Mouse (Mus musculus) C2C12 (cell line): ENCODE measurements around the gene Gpm6b.

Source experiments
- CEBPB ChIP-seq: IDR thresholded peaks from one replicate; pipeline ENCODE4 v1.6.1; 2011; ENCODE audit warnings: low read depth, mild to moderate bottlenecking, control low read depth, moderate library complexity
- CTCF ChIP-seq: IDR thresholded peaks from one replicate; pipeline ENCODE4 v1.5.1; 2011; ENCODE audit not compliant: control insufficient read depth, insufficient read depth, insufficient read length
- MAX ChIP-seq: IDR thresholded peaks from one replicate; pipeline ENCODE4 v1.6.1; 2011; ENCODE audit warnings: mild to moderate bottlenecking, control low read depth
- MYOD1 ChIP-seq: IDR thresholded peaks from one replicate; pipeline ENCODE4 v1.6.1; 2011; ENCODE audit warnings: low read depth; ENCODE audit not compliant: control insufficient read depth, insufficient read length
- USF1 ChIP-seq: IDR thresholded peaks from one replicate; pipeline ENCODE4 v1.6.1; 2011; ENCODE audit warnings: low read depth, mild to moderate bottlenecking, control low read depth, moderate library complexity

DNA sequence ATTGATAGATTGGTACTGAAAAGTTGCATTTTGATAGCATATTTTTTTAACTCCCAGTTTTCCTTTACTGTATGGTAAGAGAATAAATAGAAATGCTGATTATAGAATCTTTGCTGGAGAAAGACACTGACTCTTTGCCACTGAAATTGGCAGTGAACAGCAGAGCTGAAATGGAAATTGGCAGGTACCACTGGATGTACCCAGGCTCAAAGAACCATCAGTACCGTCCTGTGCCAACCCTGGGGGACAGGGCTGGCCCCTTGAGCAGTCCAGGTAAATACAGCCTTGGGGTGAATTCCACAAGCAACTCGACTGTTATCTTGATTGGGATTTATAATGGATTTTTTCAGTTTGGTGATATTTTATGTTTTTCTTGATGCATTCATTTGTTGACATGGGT lies 114.7 kb downstream of the Gpm6b start:
- TF ChIP-seq CTCF (no peak), MAX (no peak), CEBPB (no peak), MYOD1 (no peak), USF1 (no peak)
